Mouse (Mus musculus) limb, embryonic 14.5 days (tissue): ENCODE measurements around the gene Nectin3. TPM values are rescaled to one million over a fixed set of nuclear protein-coding genes. Genes with fewer than 3 reads are reported as not detected.
A peak's percentile ranks its signal among the peaks of the same experiment; 100 is the strongest.

Source experiments
- ATAC-seq: fragments of 200-750 bp; cut with Nextera tagmentation; 2 replicates; pipeline ENCODE4 v1.8.0; 2017; ENCODE audit warnings: low read depth, moderate number of reproducible peaks, moderate TSS enrichment; ENCODE audit not compliant: low FRiP score
- DNase-seq: peaks from one replicate; pipeline ENCODE4 v3.0.0-alpha.2; 2015; ENCODE audit warnings: low spot score
- H3K27ac ChIP-seq: fragments of 300-500 bp; sonication (generic); replicated peaks from 2 replicates; pipeline ENCODE4 v1.5.1; 2014; ENCODE audit warnings: low read depth, mild to moderate bottlenecking, low read length, moderate library complexity, mixed read lengths
- H3K27me3 ChIP-seq: fragments of 300-500 bp; sonication (generic); 2 replicates; pipeline ENCODE4 v1.6.1; 2014; ENCODE audit warnings: low read length, mixed read lengths; ENCODE audit not compliant: control insufficient read depth, insufficient read depth
- H3K36me3 ChIP-seq: fragments of 300-500 bp; sonication (generic); 2 replicates; pipeline ENCODE4 v1.6.1; 2014; ENCODE audit warnings: mild to moderate bottlenecking, low read length, moderate library complexity, mixed read lengths; ENCODE audit not compliant: control insufficient read depth, insufficient read depth
- H3K4me1 ChIP-seq: fragments of 300-500 bp; sonication (generic); 2 replicates; pipeline ENCODE4 v1.6.1; 2014; ENCODE audit warnings: antibody characterized with exemption, low read length, mixed read lengths; ENCODE audit not compliant: control insufficient read depth, insufficient read depth
- H3K4me2 ChIP-seq: fragments of 300-500 bp; sonication (generic); replicated peaks from 2 replicates; pipeline ENCODE4 v1.6.1; 2014; ENCODE audit warnings: low read depth, mild to moderate bottlenecking, low read length, moderate library complexity; ENCODE audit not compliant: severe bottlenecking
- H3K4me3 ChIP-seq: fragments of 300-500 bp; sonication (generic); replicated peaks from 2 replicates; pipeline ENCODE4 v1.5.1; 2014; ENCODE audit warnings: low read length
- H3K9ac ChIP-seq: fragments of 300-500 bp; sonication (generic); 2 replicates; pipeline ENCODE4 v1.6.1; 2014; ENCODE audit warnings: mild to moderate bottlenecking, low read depth, low read length, moderate library complexity; ENCODE audit not compliant: severe bottlenecking
- H3K9me3 ChIP-seq: fragments of 300-500 bp; sonication (generic); 2 replicates; pipeline ENCODE4 v1.6.1; 2016; ENCODE audit warnings: low read length; ENCODE audit not compliant: control insufficient read depth
- POLR2A ChIP-seq: fragments of 200-500 bp; IDR thresholded peaks from 2 replicates; pipeline ENCODE4 v1.8.0; 2012; ENCODE audit warnings: inconsistent platforms, mild to moderate bottlenecking, moderate library complexity, borderline replicate concordance; ENCODE audit not compliant: insufficient read depth, insufficient read length; ENCODE audit errors: extremely low read depth
- WGBS: fragments of 180-500 bp; shearing (Covaris S2); extraction: QIAGEN DNeasy Blood & Tissue Kit; methylation state at CpG from one replicate; pipeline ENCODE4 v1.1.7; 2014; 5-methylcytosine and 5-hydroxymethylcytosine counted together
- polyA plus RNA-seq, 2 experiments: library from polyadenylated mRNA; depleted of rRNA in 1 of 2; stranded (reverse) in 1 of 2; unstranded in 1 of 2; fragments of >200 nt; fragmentation: Nextera tagmentation in 1 of 2; extraction: Ambion mirVana in 1 of 2; gene quantifications; 2 replicates each; pipeline versions ENCODE4 v1.2.1 to v1.2.3; 2012 to 2014

The Nectin3 gene
- polyA plus RNA-seq, 2 experiments = 24.6 to 38.6 TPM

DNA sequence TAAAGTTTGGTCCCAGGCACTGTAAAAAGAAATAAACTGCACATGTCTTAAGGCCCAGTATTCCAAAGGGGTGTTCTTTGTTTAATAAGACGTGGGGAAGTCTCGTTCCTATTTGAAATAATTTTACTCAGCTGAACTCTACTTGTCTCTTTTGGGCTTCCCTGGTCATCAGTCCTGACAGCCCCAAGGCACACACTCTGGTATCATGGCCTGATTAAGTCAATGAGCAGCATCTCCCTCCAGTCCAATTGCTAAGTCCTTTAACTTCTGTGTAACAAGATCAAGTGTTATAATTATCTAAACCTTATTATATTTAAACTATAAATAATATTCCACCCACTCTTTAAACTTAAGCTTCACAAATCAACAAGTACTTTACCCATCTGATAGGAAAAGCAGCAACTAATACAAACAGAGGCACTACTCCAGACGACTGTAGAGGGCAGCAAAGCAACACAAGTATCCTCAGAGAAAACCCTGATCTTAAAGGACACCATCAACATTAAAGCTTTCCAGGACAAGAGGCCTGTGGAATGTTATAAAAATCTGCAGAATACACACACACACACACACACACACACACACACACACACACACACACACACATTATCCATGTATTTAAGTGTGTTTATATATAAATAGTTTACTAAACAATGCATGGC, 10.8 kb downstream of the Nectin3 start:
- no peak overlapping the region for H3K4me3 ChIP-seq
- 50% methylated on average over 3 of the region's 3 CpGs for WGBS
- H3K9ac ChIP-seq = no peak overlapping the region
- no peaks in the 10 kb centered on the region for H3K9me3 ChIP-seq
- H3K36me3 ChIP-seq = no peaks in the 10 kb centered on the region
- TF ChIP-seq POLR2A = no peak
- peak; percentile 55; the same call in 1 of the 2 replicates for ATAC-seq
- peak; percentile 82 for DNase-seq
- H3K4me1 ChIP-seq = no peaks in the 10 kb centered on the region
- H3K4me2 ChIP-seq = no peak overlapping the region
- H3K27me3 ChIP-seq = no peaks in the 10 kb centered on the region
- H3K27ac ChIP-seq = no peak overlapping the region

GRCm38 (mm10) chr16:46477336-46477735, 21.0 kb downstream of the Nectin3 start:
- no peak overlapping the region for H3K4me2 ChIP-seq
- no peaks in the 10 kb centered on the region for H3K9me3 ChIP-seq
- no peaks in the 10 kb centered on the region for H3K27me3 ChIP-seq
- 87% methylated on average over 3 of the region's 3 CpGs for WGBS
- no peak for TF ChIP-seq POLR2A
- H3K4me1 ChIP-seq = no peaks in the 10 kb centered on the region
- H3K36me3 ChIP-seq = no peaks in the 10 kb centered on the region
- no peak overlapping the region for H3K9ac ChIP-seq
- DNase-seq (no peak), ATAC-seq (no peak)
- no peak overlapping the region for H3K27ac ChIP-seq
- H3K4me3 ChIP-seq = no peak overlapping the region

DNA sequence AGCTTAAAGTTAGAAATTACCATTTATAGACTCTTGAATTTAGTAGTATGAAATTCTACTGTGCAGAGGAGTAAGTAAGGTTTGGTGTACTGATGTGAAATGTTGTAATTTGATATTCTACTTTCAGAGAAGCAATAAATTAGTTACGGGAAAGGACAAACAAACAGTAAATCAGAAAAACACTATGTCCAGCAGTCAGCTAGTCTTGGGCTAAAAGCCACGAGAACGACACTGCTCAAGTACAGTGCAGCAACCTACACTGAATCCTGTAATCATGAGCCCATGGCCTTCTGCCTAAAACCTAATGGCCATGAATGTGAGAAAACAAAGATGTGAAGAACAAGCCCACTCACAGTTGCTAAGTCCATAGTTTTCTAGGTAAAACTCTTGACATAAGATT, 46.9 kb downstream of the Nectin3 start:
- H3K27ac ChIP-seq = no peak overlapping the region
- H3K4me1 ChIP-seq = no peaks in the 10 kb centered on the region
- ATAC-seq (no peak), DNase-seq (no peak)
- H3K4me2 ChIP-seq = no peak overlapping the region
- no peak for TF ChIP-seq POLR2A
- H3K9me3 ChIP-seq = no peaks in the 10 kb centered on the region
- H3K4me3 ChIP-seq = no peak overlapping the region
- no peaks in the 10 kb centered on the region for H3K27me3 ChIP-seq
- H3K9ac ChIP-seq = no peak overlapping the region
- WGBS = 44% methylated on average over 3 of the region's 3 CpGs
- peaks cover 21% of the 10 kb centered on the region for H3K36me3 ChIP-seq

DNA sequence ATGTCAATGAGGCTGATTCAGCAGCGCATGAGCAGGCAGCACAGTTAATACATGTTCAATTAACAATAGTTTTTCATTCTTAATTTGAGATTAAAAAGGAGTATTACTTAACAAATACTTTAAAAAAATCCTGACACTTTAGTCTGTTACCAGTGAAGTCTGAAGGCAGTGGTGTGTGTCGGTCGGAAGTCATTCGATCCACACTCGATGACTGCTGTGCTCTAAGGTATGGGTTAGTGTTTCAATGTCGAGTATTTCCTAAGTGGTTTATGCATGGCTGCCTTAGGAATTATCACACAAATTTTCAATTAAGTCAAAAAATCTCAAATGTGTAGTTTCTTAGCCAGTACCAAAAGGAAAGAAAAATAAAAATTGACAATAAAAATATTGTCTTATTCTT, 49.3 kb downstream of the Nectin3 start:
- Histone ChIP-seq H3K9me3 (no peaks in the 10 kb centered on the region), H3K4me3 (no peak overlapping the region), H3K4me1 (no peaks in the 10 kb centered on the region), H3K27ac (no peak overlapping the region), H3K4me2 (no peak overlapping the region), H3K27me3 (no peaks in the 10 kb centered on the region), H3K9ac (no peak overlapping the region), H3K36me3 (peaks cover 14% of the 10 kb centered on the region; the same call in 1 of the 2 replicates)
- WGBS = 90% methylated on average over 6 of the region's 6 CpGs
- no peak for TF ChIP-seq POLR2A
- no peak for DNase-seq
- ATAC-seq = no peak

DNA sequence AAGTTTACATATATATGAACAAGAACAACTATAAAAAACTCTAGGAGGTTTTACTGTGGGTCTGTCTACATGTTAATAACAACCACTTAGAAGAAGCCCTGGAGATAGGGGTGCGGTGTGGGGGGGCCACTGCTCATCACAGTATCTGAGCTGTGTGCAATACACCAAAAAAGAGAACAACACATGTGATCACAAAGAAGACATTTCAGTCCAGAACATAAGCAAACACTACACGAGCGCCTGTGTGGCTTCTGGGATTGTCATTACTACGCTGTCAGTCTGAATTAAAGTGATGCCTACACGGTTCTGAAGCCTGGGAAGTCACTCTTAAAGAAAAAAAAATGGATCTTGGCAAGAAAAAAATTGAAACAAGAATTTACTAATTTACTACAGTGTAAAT, 67.0 kb downstream of the Nectin3 start:
- ATAC-seq (no peak), DNase-seq (no peak)
- no peak for TF ChIP-seq POLR2A
- no peak overlapping the region for H3K4me2 ChIP-seq
- no peak overlapping the region for H3K4me3 ChIP-seq
- no peak overlapping the region for H3K9ac ChIP-seq
- H3K27me3 ChIP-seq = no peaks in the 10 kb centered on the region
- 78% methylated on average over 5 of the region's 5 CpGs for WGBS
- no peak overlapping the region for H3K27ac ChIP-seq
- no peaks in the 10 kb centered on the region for H3K4me1 ChIP-seq
- no peaks in the 10 kb centered on the region for H3K9me3 ChIP-seq
- peaks cover 15% of the 10 kb centered on the region; the same call in 1 of the 2 replicates for H3K36me3 ChIP-seq
